Mouse (Mus musculus): Measurements from ENCODE around the gene Vmn1r202.
"Not testable (repeated sequence)": the region's sequence is repeated elsewhere in the genome, so short reads cannot be mapped to it uniquely, and the experiment has no call there.

Gene Vmn1r202

GRCm38 (mm10) chr13:22505281-22505680, at the start of gene Vmn1r202:
Gene Vmn1r202 (minus strand): TSS chr13:22505381.
- no peak for DNase-seq

GRCm38 (mm10) chr13:22552898-22553297, 47.7 kb upstream of the Vmn1r202 start, which contains the start of gene Vmn1r204:
Gene Vmn1r204 (plus strand): TSS chr13:22553198.
- DNase-seq: not testable (repeated sequence)

- DNase-seq: no peak
Measured at GRCm38 (mm10) chr13:22517814-22518213, 12.6 kb upstream of the Vmn1r202 start, which contains the start of gene Vmn1r203. Gene Vmn1r203 (plus strand): TSS chr13:22518114.

GRCm38 (mm10) chr13:22502431-22502830, 2.8 kb downstream of the Vmn1r202 start:
- DNase-seq: no peak

GRCm38 (mm10) chr13:22471623-22472022, 33.6 kb downstream of the Vmn1r202 start, which contains the start of gene Vmn1r201:
Gene Vmn1r201 (plus strand): TSS chr13:22471923.
- DNase-seq: no peak

GRCm38 (mm10) chr13:22455145-22455544, 50.0 kb downstream of the Vmn1r202 start:
- DNase-seq: no peak
